Mouse (Mus musculus) cerebellum, adult 11-12 months (tissue): ENCODE results near the gene Tas2r143.

Experiments used
- DNase-seq: peaks from one replicate; pipeline ENCODE4 v3.0.0; 2022

Tas2r143 gene

GRCm38 (mm10) chr6:42369870-42370269 is 30.2 kb upstream of the Tas2r143 start:
- DNase-seq: no peak

- no peak for DNase-seq
Measured at GRCm38 (mm10) chr6:42370630-42371363, 29.2 kb upstream of the Tas2r143 start.

DNA sequence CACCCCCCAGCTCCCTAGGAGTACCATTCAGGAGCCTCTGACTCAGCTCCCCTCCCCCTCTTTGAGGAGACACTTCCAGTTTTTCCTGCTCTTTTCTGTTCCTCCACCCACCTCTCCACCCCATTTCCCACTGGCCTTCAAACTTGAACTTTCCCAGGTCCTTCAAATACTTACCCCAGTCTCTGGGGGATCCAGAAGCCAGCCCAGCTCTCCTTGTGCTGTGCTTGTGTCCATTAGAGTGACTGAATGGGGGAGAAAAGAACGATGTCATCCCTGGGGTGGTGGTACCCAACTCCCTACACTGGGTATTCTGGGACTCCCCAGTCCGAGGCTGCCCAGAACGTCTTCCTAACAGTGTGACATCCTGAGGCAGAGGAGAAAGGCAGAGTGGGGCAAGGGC is 28.0 kb upstream of the Tas2r143 start:
- no peak for DNase-seq

DNA sequence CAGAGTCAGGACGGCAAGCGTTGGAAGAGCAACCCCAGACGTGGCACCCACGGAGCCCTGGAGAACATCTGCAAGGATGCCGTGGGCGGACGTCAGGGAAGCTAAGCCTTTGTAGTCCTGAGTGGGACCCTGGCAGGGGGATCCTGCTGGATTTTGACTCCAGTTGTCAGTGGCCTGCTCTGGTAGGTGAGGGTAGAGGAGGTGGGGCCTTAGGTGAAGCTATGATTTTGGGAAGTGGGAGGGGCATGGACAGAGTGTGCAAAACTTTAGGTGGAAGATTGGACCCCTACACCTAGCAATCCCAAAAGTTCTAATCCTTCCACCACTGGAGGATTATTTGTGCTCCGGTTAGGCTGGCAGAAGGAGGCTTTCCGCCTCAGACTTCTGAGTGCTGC is 27.6 kb upstream of the Tas2r143 start:
- no peak for DNase-seq

GRCm38 (mm10) chr6:42372816-42373547 is 27.1 kb upstream of the Tas2r143 start, which contains the start of gene Epha1:
Gene Epha1 (minus strand): TSS chr6:42373268.
- peak; percentile 67 for DNase-seq

- DNase-seq: no peak
Measured at GRCm38 (mm10) chr6:42373669-42374430, 26.2 kb upstream of the Tas2r143 start.

GRCm38 (mm10) chr6:42374701-42375100 is 25.3 kb upstream of the Tas2r143 start:
- no peak for DNase-seq

- DNase-seq: no peak
Measured at GRCm38 (mm10) chr6:42375131-42375530, 24.9 kb upstream of the Tas2r143 start.

GRCm38 (mm10) chr6:42376016-42376415 is 24.0 kb upstream of the Tas2r143 start:
- no peak for DNase-seq

GRCm38 (mm10) chr6:42376504-42377019 is 23.5 kb upstream of the Tas2r143 start:
- DNase-seq: no peak

DNA sequence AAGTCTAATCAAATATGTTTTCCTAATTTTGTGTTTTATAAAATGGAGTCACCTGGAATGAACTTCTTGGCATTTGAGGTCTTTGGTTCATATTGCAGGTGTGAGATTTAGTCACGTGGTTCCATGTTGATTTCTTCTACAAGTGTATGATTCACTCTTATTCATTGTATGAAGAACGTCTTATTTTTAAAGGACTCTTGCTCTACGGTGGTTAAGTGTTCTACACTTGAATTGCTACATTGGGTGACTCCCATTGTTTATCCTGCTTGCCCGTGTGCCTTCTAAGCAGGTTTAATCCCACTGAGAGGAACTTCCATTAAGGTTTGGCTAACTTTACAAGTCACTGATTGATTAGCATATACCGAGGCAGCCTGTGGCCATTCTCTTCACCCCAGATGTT is 22.8 kb upstream of the Tas2r143 start:
- no peak for DNase-seq

- no peak for DNase-seq
Measured at GRCm38 (mm10) chr6:42379551-42379950, 20.5 kb upstream of the Tas2r143 start.

GRCm38 (mm10) chr6:42380416-42381144 is 19.5 kb upstream of the Tas2r143 start:
- no peak for DNase-seq

DNA sequence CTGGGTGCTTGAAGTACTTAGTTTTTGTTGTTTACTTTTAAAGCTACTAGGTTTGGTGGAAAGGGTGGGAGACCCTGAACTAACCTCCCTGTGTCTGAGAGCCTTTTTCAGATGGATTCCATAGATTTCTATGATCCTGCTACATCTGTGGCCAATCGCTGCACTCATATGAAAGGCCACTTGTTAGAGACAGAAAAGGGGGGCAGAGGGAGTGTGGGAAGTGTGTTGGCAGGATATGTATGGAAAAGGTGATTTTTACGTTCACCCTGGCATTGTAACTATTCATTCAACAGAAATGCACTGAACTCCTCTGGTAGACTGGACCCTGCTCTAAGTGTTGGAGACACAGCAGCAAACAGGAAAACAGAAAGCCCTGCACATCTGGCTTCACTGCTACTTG is 18.8 kb upstream of the Tas2r143 start:
- no peak for DNase-seq

GRCm38 (mm10) chr6:42381916-42382381 is 18.1 kb upstream of the Tas2r143 start:
- DNase-seq: no peak

GRCm38 (mm10) chr6:42383360-42383759 is 16.7 kb upstream of the Tas2r143 start:
- DNase-seq: no peak

- DNase-seq: no peak
Measured at GRCm38 (mm10) chr6:42385635-42386034, 14.4 kb upstream of the Tas2r143 start.

DNA sequence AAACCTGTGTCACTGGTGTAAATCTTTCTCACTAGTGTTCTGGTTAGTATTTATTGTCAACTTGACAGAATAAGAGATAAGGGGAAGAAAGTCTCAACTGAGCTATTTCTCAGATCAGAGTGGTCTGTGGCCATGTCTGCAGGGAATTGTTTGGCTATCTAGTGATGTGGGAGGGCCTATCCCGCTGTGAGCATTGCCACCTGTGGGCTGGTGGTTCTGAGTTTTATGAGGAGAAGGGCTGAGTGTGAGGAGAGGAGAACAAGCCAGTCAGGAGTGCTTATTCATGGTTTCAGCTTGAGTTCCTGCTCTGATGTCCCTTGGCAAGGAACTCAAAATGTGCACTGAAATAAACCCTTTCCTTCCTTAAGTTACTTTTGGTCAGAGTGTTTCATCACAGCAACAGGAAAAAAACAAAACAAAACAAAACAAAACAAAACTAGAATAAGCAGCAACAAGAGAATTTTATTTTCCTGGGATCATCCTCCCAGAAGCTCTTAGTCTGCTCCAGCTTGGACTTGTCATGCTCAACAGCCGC is 8.2 kb upstream of the Tas2r143 start:
- DNase-seq: no peak

DNA sequence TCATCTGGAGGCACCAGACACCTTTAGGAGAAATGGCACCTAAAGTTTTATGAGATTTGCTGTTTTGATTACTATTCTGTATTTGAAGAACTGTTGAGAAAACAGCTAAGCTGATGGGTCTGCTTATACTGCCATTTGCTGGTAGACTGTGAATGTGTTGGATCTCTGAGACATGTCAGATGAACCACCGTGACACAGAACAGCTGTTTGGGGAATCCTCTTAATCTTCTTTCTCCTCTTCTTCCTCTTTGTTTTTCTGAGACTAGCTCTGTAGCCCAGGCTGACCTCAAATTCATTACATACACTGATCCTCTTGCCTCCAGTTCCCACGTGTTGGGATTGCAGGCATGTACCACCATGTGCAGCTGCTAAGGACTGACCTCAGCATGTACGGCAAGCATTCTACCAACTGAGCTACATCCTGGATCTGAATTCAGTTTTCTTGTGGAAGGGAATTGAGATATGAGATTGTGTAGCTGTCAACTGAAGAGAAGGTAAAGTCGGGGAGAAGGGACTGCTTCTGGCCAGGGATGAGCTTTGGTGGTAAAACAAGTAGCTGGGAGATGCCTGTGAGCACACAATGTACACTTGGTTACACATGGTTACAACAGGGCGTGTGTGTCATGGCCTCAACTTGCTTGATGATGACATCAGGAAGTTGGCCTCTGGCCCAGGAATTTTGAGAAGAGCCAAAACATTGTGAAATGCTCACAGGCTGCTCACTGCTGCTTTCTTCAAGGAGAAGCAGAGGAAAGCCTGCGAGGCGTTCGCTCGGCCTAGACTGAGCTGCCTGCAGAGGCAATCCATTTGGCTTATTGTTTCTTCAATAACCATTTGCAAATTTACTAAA is 3.9 kb upstream of the Tas2r143 start:
- peak; percentile 26 for DNase-seq

DNA sequence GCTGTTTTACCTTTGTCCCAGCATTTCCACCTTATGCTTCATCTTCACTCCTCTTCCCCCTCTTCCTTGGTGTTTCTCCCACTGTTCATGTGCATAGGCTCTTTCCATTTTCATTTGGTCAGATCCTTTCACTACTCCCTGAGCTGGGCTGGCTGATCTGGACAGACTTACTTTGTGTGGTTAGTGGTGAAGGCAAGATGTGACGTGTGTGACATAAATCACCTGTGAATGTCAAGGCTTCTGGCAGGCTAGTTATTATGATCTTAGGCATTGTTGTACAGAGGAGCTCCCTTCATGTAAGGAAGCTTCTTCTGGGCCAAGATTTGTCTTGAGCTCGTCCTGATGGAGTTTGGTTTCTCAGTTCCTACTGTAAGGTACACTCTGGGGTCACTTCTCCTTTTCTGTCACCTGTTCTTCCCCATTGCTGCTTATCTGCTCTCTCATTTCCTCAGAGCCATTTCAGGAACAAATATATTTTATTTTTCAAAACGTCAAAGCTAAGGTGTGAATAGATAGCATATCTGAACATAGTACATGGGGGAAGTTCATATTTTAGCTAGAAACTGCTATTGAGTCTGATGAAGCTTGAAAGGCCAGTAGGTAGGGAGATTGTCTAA is 2.9 kb upstream of the Tas2r143 start:
- no peak for DNase-seq

DNA sequence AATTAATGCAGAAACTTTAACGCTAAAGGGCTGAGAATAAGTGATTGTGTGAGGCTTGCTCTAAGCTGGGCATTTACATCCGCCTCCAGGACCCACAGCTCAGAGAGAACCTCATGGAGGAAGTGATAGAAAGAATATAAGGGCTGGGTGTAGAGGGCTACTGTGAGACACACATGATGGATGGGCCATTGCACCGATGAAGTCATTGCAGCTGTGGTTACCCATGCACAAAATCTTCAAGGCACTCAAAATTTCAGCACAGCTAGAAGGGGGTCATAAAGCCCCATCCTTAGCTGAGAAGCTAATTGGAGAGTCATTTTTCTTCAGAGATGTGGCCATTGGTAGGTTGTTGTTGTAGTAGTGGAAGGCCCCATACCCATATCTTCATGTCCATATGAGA is 1.8 kb upstream of the Tas2r143 start:
- DNase-seq: no peak
